Mouse (Mus musculus) liver, embryonic 14.5 days (tissue): ENCODE measurements at regions not wholly inside any gene's neighbourhood (a gene's known extent, or its start where the extent isn't known, plus 50 kb on each side); places are given as distances from the start of the nearest gene placed in this dataset.

Experiments
- CTCF ChIP-seq: IDR thresholded peaks from 2 replicates; pipeline ENCODE4 v1.5.1; 2016; ENCODE audit warnings: antibody characterized with exemption, low read depth, control low read depth
- EP300 ChIP-seq: IDR thresholded peaks from 2 replicates; pipeline ENCODE4 v1.6.1; 2016; ENCODE audit warnings: antibody characterized with exemption, low read depth

DNA sequence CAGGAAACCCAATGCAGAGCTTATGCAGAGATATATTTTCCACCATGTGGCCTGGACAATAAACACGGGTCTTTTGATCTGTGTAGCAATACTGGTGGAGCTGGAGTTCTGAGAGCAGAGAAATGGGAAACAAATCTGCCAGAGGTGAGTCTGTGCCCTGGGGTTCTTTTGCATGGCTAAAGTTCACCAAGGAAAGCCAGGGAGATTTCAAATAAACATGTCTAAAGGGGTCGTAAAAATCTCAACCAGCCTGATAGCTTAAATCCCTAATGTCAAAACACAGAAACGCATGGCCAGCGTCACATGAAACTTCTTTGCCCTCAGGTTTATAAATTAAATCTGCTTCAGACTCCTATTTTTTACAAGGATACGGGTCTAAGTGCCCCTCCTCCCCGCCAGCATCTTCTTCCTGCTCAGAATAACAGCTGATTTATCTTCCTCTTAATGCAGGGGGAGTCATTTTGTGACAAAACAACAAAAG lies 163.0 kb downstream of the Twistnb start:
- TF ChIP-seq EP300 (no peak), CTCF (no peak)
